Mouse (Mus musculus): ENCODE data around the gene Gnas. TPM values are rescaled to one million over a fixed set of nuclear protein-coding genes. Genes with fewer than 3 reads are reported as not detected.
"Not testable (repeated sequence)": the region's sequence is repeated elsewhere in the genome, so short reads cannot be mapped to it uniquely, and the experiment has no call there.

Gnas gene
- total and polyA plus RNA-seq, 3 experiments = 1,576 to 2,898 (median 2,774) TPM

DNA sequence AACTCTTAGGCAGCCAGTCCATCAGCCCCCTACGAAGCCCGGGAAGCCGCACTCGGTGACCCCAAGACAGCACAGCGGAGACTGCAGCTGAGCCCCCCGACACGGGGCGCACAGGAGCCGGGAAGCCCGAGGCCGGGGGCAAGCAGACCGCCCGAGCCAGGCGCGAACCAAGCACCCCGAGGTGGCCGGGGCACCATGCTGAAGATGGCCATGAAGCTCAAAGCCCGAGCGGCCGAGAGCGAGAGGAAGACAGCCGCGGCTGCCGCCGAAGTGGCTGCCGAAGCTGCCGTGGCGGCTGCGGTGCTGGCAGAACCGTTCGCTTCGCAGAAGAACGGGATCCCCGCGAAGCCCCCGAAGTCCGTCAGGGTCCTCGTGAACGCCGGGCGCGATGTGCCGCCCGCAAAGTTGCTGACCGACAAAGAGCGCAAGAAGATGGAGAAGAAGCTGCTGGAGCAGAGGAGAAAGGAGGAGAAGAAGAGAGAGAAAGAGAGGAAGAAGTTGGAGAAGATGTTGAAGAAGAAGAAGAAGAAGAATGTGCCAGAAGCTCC, 44.3 kb downstream of the Gnas start:
- peak; percentile 50 for DNase-seq

DNA sequence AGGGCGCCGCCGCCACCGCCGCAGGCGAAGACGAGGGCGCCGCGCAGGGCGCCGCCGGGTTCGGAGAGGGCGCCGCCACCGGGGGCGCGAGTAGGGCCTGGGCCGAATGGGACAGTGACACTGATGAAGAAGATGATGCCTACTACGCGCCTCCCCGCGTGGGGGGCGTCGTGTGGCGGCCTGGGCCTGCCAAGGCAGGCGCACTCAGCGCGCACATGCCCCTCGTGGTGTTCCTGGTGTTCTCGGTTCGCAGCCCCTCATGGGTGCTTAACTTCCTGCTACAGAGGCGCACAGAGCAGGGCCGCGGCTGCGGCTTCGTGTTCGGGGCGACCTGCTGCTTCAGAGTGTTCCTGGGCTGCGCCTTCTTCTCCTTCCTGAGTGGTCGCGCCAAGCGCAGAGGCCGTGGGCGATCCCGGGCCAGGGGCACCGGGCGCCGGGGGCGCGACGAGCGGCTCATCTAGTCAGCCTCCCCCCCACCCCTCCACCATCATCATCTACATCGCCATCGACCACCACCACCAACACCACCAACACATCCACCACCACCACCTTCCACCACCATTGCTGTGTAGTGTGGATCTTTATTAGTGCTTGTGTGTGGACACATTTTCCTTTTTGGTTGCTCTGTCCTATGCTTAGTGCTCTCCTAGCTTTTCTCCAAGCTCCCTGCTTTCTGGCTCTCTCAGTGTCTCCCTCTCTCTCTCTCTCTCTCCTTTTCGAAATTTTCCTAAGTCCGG, 45.0 kb downstream of the Gnas start:
- peak; percentile 58 for DNase-seq

DNA sequence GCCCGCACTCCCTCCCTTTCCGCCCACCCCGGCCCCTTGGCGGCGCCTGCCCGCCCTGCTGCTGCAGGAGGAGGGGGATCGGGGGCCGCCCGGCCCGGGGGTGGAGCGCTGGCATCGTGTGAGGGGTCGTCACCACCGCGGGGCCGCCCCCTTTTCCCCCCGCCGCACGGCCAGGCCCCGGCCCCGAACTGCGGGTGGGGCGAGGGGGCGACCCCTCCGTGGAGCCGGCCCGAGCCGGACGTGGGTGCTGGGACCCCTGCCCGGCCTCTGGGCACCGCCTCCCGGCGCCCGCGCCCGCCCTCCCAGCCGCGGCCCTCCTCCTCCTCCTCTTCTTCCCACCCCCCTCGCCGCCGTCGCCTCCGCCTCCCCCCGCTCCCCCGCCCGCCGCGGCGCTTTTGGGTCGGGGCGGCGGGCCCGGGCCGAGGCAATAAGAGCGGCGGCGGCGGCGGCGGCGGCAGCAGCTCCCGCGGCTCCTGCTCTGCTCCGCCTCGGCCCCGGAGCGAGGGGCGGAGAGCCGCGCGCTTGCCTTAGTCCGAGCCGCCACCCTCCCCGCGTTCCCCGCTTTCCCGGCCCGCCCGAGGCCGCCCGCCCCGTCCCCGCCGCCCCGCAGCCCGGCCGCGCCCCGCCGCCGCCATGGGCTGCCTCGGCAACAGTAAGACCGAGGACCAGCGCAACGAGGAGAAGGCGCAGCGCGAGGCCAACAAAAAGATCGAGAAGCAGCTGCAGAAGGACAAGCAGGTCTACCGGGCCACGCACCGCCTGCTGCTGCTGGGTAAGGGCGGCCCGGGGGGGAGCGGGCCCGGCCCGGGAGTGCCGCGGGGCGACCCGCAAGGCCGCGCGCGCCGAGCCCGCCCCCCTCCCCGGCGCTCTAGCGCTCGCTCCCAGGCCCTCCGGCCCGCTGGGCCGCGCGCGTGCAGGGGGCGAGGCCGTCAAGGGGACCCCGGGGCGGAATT, 45.8 kb downstream of the Gnas start:
- peak; percentile 94 for DNase-seq

DNA sequence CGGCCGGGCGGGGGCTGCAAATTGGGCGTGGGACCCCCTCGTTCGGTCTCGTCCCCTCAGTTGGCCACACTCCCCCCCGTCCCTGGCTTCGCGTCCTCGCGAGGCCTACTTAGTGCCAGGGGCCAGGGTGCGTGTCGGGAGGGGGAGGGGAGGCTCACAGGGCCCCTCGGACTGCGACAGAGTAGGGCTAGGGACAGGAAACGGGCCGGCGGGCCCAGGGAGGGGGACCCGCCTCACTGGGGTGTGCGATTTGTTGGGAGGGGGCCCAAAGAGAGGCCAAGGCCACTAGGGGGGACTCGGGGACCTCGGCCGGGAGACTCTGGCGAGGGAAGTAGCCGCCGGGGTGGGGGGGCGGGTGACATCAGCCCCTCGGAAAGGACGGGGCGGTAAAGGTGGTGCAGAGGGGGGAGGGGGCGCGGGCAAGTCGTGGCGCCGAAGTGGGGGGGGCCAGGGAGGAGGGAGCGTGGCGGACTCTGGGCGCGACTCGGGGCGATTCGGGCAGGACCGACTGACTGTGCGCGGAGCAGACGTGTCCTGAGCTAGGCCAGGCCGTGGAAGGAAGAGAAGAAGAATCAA, 46.6 kb downstream of the Gnas start:
- DNase-seq = peak; percentile 88

DNA sequence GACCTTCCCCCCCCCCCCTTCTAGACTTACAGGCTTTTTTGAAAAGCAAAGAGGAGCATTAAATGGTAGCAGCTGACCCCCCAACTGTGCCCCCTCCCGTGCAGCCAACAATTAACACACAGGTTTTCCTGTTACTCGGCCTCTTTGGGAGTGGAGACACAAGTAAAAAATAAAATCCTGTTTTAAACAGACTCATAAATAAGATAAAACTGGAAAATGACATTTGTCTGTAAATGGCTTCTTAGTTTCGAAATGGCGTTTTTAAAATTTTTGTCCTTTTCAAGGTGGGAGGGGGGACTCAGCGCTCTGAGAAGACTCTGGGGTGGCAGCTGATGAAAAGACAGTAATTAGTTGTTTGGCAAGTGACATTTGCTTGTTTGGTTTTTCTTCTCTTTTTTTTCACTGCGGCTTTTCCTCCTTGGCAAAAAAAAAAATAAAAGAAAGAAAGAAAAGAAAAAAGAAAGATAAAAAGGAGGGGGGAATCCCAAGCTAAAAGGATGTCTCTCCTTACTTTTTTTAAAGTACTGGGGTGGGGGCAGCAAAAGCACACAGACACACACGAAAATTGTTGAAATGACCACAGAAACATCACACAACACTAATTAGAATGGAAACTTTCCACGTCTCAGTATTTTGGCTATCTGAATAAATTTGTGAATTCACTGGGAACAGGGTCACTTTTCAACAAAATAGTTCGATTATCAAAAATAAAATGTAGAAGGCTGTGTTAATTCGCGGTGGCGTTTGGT, 47.3 kb downstream of the Gnas start:
- no peak for DNase-seq

DNA sequence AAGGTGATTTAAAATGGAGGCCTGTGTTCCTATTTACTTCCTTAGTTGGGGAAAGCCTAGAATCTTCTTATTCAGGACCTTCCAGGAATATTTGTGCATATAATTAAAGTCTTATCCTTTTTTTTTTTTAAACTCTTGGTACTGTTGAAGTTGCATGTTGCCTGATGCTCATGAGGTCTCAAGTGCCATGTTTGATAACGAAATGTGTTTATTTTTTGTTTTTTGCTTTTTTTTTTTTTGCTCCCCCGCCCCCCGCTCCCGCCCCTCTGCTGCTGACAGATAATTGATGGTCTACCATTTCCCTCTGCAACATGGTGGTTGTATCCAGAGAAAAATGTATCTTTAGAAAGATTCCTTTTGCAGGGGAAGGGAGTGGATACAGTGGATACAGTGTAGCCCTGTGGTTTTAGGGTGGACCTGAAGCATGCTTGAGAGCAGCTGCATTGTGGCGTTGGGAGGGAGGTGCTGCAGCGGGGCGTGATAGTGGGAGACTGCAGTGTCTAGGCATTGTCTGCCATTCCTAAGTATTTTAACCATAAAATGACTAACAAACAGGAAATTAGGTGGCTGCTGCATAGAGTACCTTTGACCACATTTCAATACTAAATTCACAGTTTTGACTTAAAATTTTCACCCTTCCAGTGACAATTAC, 49.2 kb downstream of the Gnas start:
- DNase-seq = no peak

DNA sequence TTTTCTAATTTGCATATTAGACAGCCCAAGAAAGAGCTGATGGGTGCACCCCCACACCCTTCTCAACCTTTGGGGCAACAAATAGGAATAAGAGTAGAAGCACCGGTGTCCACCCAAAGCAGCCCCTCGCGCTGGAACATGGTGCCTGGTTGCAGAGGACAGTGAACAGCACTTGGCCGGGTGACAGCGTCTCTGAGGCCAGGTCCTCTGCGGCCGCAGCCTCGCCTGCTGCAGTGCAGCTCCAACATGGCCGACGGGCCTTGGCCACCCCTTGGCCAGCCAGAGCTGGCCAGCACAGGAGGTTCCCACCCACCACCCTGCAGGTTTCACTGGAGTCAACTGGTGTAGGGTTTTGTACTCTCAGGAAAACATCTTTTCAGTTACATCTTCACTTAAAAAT, 50.3 kb downstream of the Gnas start:
- DNase-seq = peak; percentile 62

DNA sequence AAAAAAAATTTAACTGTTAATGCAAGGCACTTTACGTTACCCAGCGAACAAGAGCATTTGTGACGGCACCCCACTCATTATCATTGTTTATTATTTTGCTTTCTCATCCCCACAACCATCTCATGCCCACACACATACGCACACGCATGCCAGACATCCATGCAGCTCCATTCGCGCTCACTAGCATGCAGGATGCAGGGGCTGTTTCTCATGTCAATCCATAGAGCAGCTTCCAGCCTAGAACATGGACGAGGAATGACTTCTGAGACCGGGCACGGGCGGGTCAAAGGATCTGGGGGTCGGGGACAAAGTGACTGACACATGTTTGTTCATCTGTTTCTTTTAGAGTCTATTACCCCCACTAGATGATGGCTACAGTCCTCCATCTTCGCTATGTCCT, 53.2 kb downstream of the Gnas start:
- no peak for DNase-seq

DNA sequence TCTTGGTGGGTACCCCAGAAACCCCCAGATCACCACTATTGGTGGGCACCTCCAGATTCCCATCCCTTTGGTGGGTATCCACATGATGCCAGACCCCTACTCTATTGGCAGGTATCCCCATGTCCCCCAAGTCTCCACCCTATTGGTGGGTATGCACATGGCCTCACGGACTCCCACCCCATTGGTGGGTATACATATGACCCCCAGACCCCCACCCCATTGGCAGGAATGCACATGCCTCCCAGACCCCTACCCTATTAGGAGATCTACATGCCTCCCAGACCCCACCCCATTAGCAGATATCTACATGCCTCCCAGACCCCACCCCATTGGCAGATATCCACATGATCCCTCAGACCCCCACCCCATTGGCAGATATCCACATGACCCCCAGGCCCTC, 55.6 kb downstream of the Gnas start:
- DNase-seq = no peak

DNA sequence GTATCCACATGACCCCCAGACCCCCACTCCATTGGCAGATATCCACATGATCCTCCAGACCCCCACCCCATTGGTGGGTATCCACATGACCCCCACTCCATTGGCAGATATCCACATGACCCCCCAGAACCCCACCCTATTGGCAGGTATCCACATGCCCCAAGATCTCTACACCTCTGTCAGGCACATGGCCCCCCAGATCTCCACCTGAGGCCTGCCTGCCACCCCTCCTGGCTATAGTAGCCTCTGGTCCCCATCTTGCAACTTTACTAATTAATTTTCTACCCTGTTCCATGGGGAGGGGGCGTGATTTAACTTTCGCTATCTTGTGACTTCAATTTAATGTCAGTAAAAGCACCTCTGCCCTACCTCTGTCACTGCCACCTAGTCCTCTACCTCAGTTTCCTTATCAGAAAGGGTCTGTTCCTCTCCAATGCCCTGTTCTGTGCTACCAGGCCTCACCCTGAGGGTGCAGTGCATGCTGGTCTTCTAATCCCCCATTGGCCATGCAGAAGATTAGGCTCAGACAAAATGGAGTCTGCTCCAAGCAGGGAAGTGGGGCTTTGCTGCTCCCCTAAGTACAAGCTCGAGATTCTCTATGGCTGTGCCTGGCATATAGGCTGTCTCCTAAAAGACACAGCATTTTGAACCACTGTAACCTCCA, 56.2 kb downstream of the Gnas start:
- DNase-seq = no peak

DNA sequence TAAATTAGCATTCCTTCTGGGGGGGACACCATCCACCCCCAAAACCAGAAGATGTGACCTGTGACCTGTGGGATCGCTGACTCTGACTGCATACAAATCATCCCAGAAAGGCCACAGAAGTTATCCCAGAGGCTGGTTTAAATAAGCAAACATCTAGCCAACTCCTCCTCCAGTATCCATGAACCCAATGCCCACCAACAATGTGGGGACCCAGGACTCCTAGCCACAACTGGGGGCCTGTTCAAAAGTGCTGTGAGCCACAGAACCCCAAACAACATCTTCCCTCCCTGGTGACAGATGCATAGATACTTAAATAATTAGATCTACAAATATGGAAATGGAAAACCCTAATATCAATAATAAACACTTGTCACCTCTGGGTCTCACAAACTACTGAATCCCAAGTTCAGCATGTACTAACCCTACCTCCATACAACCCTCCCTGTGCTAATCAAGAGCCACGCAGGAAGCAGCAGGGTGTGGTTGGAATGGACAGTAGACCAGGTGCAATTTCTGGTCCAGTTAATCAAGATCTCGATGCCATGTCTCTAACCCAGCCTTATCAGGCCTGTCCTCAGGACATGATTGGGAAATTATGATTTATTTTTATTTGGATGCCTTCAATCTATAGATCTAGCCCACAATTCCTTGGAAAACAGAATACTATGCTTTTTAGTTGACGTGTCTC, 56.9 kb downstream of the Gnas start:
- no peak for DNase-seq

DNA sequence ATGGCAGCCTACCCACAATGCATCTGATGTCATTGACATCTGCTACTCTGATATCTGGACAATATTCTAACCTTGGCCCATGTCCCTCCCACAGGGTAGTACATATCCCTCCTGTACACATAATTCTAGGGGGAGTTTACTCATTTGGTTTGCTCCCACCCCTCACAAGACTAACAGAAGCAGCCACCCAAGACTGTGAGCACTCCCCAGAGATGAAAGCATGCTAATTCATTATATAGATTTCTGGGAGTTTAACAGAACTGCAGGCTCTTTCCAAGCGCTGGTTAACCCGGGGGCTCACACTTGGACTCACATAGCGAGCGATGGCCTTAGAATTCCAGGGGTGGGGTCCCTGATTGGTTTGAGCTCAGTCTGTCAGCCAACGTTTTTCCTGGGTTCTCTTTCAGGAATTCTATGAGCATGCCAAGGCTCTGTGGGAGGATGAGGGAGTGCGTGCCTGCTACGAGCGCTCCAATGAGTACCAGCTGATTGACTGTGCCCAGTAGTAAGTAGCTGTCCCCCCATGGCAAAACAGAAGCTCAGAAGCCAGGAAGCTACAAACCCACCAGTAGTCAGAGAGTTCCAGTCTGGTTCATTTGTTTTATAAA, 58.8 kb downstream of the Gnas start:
- no peak for DNase-seq

DNA sequence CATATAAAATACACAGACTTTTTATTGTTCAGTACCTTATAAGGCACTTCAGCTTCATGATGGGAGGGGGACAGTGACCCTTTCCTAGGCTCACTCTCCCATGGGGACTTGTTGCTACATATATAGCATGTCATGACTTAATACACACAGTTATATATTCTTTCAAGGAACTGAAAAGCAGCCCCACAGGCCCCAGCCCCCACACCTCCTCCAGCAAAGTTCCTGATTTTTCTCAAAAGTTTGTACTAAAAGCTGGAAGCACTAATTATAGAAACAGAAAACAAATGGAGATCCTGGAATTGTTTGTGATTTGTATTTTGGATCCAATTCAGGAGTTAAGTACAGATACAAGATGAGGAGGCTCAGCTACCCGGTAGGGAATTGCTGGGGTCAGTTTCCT, 59.4 kb downstream of the Gnas start:
- no peak for DNase-seq

DNA sequence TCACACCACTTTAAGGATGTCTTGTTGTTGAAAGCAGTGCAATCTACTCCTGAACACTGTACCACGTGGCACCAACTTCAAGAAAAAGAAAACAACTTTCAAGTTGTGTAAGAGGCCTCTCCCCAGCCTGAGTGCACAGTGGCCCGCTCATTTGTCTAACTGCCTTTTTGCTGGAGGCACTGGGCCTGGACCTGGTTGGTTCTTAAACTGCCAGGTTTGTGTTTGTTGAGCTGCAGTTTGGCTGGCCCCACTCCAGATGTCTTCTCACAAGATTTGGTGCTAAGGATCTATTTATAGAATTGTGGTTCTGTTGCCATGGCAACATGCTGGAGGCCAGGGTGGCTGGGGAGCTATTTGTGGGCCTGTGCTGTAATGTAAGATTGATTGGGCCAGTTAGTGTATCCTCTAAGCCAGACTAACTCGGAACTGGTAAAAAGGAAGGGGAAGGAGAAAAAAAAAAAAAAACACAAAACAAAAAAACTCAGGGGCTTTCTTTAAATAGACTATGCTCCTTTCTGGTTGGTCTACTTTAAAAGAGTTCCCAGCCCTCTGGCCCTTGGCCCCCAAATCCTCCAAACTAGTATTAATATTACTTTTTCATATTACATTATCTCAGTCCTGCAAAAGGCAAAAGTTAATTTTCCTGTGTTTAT, 60.0 kb downstream of the Gnas start:
- DNase-seq = peak; percentile 89

DNA sequence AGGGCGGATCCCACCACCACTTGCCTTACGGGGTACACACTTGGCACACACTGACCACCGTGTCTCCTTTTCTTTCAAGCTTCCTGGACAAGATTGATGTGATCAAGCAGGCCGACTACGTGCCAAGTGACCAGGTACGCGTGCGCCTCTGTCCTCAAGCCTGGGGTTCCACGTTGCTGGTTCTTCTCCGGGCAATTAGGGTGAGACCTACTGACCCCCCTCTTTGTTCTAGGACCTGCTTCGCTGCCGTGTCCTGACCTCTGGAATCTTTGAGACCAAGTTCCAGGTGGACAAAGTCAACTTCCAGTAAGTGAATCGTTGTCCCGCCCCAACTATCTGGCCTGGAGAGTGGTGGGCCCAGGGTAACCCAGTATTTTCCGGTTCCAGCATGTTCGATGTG, 60.9 kb downstream of the Gnas start:
- DNase-seq = no peak

DNA sequence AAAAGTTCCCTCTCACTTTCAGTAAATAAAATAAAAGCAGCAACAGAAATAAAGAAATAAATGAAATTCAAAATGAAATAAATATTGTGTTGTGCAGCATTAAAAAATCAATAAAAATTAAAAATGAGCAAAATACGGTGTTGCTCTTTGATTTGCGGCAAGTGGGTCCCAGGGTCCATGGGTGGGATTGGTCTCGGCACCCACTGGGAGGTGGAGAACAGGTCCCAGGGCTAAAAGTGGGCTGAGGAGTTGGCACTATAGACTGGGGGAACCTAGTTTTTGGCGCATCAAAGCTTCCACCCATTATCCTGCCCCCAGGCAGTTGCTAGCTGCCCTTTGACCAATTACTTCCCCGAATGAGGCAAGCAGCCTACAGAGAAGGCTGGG, 62.5 kb downstream of the Gnas start, which contains the start of gene Gm20721:
Gm20721 (minus strand) TSS at position 101 of the 387 bp plus-strand sequence.
- no peak for DNase-seq

DNA sequence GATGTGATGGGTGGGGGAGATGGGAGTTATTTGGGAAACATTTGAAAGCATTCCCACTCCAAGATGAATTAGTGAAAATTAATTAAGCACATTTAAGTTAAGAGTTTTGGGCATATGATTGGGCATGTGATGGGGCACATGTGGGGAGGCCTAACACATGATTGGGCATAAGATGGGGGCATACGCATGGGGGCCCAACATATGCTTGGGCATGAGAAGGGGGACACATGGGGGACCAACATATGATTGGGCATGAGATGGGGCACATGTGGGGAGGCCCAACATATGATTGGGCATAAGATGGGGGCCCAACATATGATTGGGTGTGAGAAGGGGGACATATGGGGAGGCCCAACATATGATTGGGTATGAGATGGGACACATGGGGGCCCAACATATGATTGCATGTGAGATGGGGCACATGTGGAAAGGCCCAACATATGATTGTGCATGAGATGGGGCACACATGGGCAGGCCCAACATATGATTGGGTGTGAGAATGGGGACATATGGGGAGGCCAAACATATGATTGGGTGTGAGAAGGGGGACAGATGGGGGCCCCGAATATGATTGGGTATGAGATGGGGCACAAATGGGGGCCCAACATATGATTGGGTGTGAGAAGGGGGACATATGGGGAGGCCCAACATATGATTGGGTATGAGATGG, 63.0 kb downstream of the Gnas start:
- DNase-seq = not testable (repeated sequence)

DNA sequence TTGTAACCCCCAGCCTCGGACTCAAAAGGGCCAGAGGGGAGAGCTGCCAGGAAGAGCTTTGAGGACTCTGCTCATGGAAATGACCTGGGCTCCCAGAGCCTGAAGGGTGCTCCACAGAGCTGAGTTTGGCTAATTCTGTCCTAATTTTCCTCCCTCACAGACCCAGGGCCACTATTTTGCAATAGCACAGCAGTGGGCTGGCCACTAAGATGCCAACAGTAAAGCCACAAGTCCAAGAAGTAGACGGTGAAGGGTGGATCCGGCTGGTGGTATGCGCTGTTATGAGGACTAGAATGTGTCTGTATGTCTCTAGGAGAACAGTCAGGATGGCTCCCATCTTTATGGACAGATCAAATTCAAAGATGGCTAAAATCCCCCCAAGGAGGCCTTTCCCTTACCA, 74.4 kb downstream of the Gnas start:
- DNase-seq = no peak

Data from adrenal gland, adult 2 months (tissue).